Mouse (Mus musculus) Muller cell, postnatal 12 days (primary cell): ENCODE results near the gene Ccr7.

ENCODE experiments used
- DNase-seq: peaks from one replicate; pipeline ENCODE4 v3.0.0-alpha.2; 2015; ENCODE audit errors: inconsistent ontology term

Gene Ccr7

GRCm38 (mm10) chr11:99137385-99137784 lies 17.5 kb downstream of the Ccr7 start:
- no peak for DNase-seq

- DNase-seq = no peak
Observed at GRCm38 (mm10) chr11:99136961-99137360, 17.9 kb downstream of the Ccr7 start.

- no peak for DNase-seq
Observed at GRCm38 (mm10) chr11:99136361-99136760, 18.5 kb downstream of the Ccr7 start.

DNA sequence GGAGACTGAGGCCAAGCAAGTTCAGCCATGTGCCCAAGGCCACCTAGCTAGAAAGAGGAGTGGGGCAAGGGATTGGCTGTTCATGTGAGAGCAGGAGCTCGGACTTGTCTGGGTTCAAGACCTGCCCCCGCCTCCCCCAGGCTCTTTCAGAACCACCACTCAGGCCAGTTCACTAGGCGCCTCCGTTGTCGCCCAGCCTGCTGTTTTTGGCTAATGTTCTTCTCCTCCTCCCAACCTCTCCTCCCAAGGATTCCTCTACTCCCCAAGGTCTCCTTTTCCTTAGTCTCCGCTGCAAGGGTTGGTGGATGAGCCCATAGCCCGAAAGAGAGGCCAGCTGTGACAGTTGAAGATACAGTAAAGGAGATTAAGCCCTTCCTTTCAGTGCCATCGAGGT lies 19.8 kb downstream of the Ccr7 start:
- DNase-seq = no peak

- no peak for DNase-seq
Observed at GRCm38 (mm10) chr11:99134266-99135046, 20.4 kb downstream of the Ccr7 start.

- no peak for DNase-seq
Observed at GRCm38 (mm10) chr11:99133285-99133897, 21.5 kb downstream of the Ccr7 start.

DNA sequence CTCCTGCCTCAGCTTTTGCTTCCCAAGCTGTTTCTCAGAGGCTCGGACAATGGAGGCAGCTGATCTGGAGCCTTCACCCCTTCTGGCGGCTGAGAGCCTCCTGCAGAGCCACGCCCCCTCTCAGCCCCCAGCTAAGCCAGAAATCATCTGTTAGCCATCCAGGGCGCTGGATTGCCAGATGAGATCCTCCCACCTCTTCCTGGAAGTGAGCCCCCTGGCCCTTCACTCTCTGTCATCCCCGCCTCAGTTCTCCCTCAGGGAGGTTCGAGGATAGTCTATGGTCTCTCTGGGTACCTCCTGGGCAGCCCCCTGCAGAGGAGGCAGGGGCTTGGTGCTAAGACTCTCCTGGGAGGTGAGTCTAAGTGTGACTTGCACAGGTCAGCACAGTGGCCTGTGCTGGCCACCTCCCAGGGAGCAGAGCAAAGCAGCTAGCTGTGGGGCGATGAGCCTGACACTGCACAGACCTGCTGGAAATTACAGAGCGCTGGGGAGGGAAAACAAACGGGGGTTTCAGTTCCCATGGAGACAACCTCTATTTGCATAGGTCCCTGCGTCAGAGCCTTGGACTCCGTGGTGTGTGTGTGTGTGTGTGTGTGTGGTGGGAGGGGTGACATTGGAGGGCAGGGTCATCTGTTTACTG lies 22.7 kb downstream of the Ccr7 start:
- no peak for DNase-seq

GRCm38 (mm10) chr11:99131463-99131840 lies 23.4 kb downstream of the Ccr7 start:
- no peak for DNase-seq

GRCm38 (mm10) chr11:99130736-99131462 lies 24.0 kb downstream of the Ccr7 start:
- no peak for DNase-seq

GRCm38 (mm10) chr11:99129287-99129686 lies 25.6 kb downstream of the Ccr7 start:
- DNase-seq = no peak

DNA sequence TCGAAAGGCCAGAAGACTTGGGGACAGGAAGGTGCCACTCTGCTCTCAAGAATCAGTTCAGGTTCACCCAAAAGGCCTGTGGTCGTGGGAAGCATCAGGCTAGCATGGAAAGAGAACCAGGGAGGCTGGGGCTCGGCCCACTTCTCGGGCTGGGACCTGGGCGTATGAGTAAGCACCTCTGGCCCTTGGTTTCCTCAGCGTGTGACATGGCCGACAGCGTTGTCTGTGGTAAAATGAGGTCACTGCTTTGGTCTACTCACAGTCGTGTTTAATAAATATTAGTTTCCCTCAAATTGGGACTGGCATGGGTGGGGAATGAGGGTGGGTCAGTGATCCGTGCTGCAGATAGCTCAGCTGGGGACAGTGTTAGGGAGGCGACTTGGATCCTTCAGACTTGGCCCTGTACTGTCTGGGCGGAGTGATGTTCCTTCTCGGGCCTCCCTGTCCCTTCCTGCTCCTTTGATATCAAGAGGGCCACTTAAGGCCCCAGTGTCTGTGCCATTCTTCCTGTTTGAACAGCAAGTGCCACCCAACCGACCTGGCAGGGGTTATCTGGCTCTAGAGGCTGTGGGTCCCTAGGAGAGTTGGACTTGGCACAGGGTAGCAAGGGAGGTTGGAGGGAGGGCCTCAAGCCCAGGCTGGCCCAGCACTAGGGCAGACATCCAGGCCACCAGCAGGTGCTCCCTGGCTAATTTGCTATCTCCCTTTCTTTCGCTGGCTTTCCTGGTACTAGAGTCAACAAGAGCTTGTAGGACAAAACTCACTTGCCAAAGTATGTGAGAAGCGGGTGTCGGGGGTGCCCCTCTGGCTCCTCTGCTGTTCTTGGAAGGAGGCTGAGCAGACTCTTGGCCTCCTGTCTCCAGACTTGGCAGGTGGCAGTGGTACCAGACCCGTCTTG lies 26.8 kb downstream of the Ccr7 start:
- DNase-seq = peak; percentile 32

DNA sequence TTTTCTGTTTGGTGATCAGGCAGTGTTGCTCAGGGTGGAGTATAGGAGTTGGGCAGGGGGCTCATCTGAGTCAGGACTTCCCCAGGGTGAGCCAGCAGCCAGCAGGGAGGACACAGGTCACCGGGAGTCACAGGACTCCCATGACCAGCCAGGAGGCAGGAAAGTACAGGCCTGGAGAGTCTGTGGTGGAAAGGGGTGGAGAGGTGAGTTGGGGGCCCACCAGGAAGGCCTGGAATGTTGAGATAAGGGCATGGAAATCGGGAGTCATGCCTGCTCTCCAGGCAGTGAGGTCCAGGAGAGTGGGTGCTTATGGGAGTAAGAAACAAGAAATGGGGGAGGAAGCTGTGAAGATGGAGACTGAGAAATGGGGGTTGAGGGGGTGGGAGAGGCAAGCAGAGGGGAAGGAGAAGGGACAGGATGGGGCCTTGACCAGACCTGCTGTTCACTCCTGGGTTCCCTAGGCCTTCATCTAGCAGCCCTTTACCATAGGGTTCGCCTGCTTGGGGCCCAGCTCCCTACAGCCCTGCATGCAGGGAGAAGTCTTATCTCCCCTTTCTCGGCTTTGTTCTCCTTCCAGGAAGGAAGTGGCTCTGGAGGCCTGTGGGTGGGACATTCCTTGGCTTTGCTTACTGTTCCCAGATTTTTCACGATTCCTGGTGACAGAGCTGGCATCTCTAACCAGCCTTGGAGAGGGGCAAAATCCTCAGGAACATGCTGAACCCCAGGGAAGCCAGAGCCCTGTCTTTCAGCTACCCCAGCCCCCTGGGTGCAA lies 28.2 kb downstream of the Ccr7 start:
- no peak for DNase-seq

GRCm38 (mm10) chr11:99124635-99125029 lies 30.2 kb downstream of the Ccr7 start:
- peak; percentile 46 for DNase-seq

GRCm38 (mm10) chr11:99123977-99124634 lies 30.8 kb downstream of the Ccr7 start:
- no peak for DNase-seq

DNA sequence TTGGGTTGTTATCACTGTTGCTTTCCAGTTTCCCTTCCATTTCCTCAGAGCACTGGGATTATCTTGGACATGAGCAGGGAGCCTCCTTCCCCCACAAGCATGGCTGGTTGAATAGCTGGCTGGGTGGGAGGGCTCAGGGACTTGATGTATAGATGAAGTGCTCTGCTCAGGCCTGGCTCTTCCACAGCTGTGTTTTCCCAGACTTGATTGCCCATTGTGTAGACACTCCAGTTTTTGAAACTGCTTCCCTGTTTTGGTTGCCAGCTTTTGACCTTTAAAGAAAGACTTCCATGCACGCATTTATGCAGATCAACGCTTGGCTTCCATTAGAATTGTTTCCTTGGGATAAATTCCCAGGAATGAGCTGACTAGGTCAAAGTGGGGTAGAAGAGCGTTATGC lies 32.2 kb downstream of the Ccr7 start:
- no peak for DNase-seq

- DNase-seq = no peak
Observed at GRCm38 (mm10) chr11:99121218-99121631, 33.7 kb downstream of the Ccr7 start.

- no peak for DNase-seq
Observed at GRCm38 (mm10) chr11:99120524-99121217, 34.2 kb downstream of the Ccr7 start.

- DNase-seq = no peak
Observed at GRCm38 (mm10) chr11:99118963-99119362, 35.9 kb downstream of the Ccr7 start.

DNA sequence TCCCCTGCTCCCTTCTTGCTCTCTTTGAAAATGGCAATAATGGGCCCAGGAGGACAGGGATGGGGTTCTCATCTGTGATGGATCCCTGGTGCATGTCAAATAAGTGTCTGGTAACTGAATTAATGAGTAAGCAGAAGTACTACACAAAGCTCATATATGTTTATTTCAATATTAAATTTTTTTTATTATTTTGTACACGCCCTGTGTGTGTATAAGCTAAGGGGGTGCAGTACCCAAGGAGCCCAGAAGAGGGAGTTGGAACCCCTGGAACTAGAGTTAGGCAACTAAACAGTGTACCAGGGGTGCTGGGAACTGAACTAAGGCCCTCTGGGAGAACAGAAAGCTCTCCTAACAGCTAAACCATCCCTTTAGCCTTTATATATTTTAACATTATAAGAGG lies 36.5 kb downstream of the Ccr7 start:
- no peak for DNase-seq
